Mouse (Mus musculus) testis, adult 2 months (tissue): ENCODE measurements around the gene Slc2a2. TPM values are rescaled to one million over a fixed set of nuclear protein-coding genes. Genes with fewer than 3 reads are reported as not detected.
A peak's percentile ranks its signal among the peaks of the same experiment; 100 is the strongest.

Experiments
- H3K27ac ChIP-seq: fragments of 200-500 bp; 2 replicates; pipeline ENCODE4 v1.5.1; 2012; ENCODE audit warnings: low read depth, low read length; ENCODE audit not compliant: control insufficient read depth, insufficient read depth
- H3K27me3 ChIP-seq: fragments of 200-500 bp; 2 replicates; pipeline ENCODE4 v1.6.1; 2012; ENCODE audit warnings: mild to moderate bottlenecking, low read length, moderate library complexity; ENCODE audit not compliant: control insufficient read depth, insufficient read depth
- H3K36me3 ChIP-seq: fragments of 200-500 bp; 2 replicates; pipeline ENCODE4 v1.6.1; 2012; ENCODE audit warnings: mild to moderate bottlenecking, low read length; ENCODE audit not compliant: control insufficient read depth, insufficient read depth
- H3K4me1 ChIP-seq: fragments of 200-500 bp; 2 replicates; pipeline ENCODE4 v1.6.1; 2012; ENCODE audit warnings: low read length; ENCODE audit not compliant: control insufficient read depth, insufficient read depth
- H3K4me3 ChIP-seq: fragments of 200-500 bp; 2 replicates; pipeline ENCODE4 v1.5.1; 2012; ENCODE audit warnings: low read depth, mild to moderate bottlenecking, low read length, moderate library complexity, mixed read lengths; ENCODE audit not compliant: control insufficient read depth
- CTCF ChIP-seq: fragments of 200-500 bp; IDR thresholded peaks from 2 replicates; pipeline ENCODE4 v1.5.1; 2012; ENCODE audit warnings: low read depth, mild to moderate bottlenecking, inconsistent platforms, low read length, moderate library complexity; ENCODE audit not compliant: control insufficient read depth, insufficient read depth, insufficient replicate concordance
- POLR2A ChIP-seq: fragments of 200-500 bp; IDR thresholded peaks from 2 replicates; pipeline ENCODE4 v1.6.1; 2012; ENCODE audit warnings: low read depth, mild to moderate bottlenecking, inconsistent platforms, low read length, moderate library complexity; ENCODE audit not compliant: control insufficient read depth
- polyA plus RNA-seq: library from polyadenylated mRNA; depleted of rRNA; stranded (reverse); fragments of >200 nt; gene quantifications from 2 replicates; pipeline ENCODE4 v1.2.3, GENCODE M21; 2012; rRNA removed

Slc2a2 gene
- polyA plus RNA-seq, 1 experiment: 0.26 TPM

GRCm38 (mm10) chr3:28780511-28780910, 82.8 kb downstream of the Slc2a2 start:
- Histone ChIP-seq H3K27ac (peak overlapping the region; percentile 79), H3K27me3 (no peaks in the 10 kb centered on the region), H3K4me3 (peak overlapping the region; percentile 98), H3K4me1 (peaks cover 8% of the 10 kb centered on the region), H3K36me3 (no peaks in the 10 kb centered on the region)
- TF ChIP-seq CTCF: no peak
- TF ChIP-seq POLR2A: no peak; the same call in 1 of the 2 replicates

Other genes starting within 250 kb of the Slc2a2 start
- gene Eif5a2, start 83.4 kb downstream of the Slc2a2 start, polyA plus RNA-seq: 4.7 and 5.5 TPM in 2 replicates
- 37.6 and 41.7 TPM in 2 replicates for gene Rpl22l1, start 107.5 kb downstream of the Slc2a2 start, polyA plus RNA-seq
- 6.7 and 9.5 TPM in 2 replicates for gene Gm1527, start 194.7 kb downstream of the Slc2a2 start, polyA plus RNA-seq